Mouse (Mus musculus) kidney, postnatal 0 days (tissue): ENCODE measurements around the gene Tmem63b. TPM values are rescaled to one million over a fixed set of nuclear protein-coding genes. Genes with fewer than 3 reads are reported as not detected.

Experiments used
- ATAC-seq: fragments of 200-750 bp; cut with Nextera tagmentation; replicated peaks from 2 replicates; pipeline ENCODE4 v1.8.0; 2017; ENCODE audit warnings: low read depth, moderate number of reproducible peaks, moderate TSS enrichment, moderate library complexity; ENCODE audit not compliant: low FRiP score
- DNase-seq: peaks from one replicate; pipeline ENCODE4 v3.0.0-alpha.2; 2016; ENCODE audit warnings: low spot score
- H3K27ac ChIP-seq: fragments of 300-500 bp; sonication (generic); 2 replicates; pipeline ENCODE4 v1.5.1; 2014; ENCODE audit warnings: mild to moderate bottlenecking
- H3K27me3 ChIP-seq: fragments of 300-500 bp; sonication (generic); 2 replicates; pipeline ENCODE4 v1.6.1; 2014; ENCODE audit warnings: low read length, mixed read lengths; ENCODE audit not compliant: insufficient read depth
- H3K36me3 ChIP-seq: fragments of 300-500 bp; sonication (generic); 2 replicates; pipeline ENCODE4 v1.6.1; 2014; ENCODE audit warnings: low read length, mixed read lengths; ENCODE audit not compliant: insufficient read depth
- H3K4me1 ChIP-seq: fragments of 300-500 bp; sonication (generic); replicated peaks from 2 replicates; pipeline ENCODE4 v1.6.1; 2014; ENCODE audit warnings: antibody characterized with exemption, low read length, mixed read lengths; ENCODE audit not compliant: insufficient read depth
- H3K4me2 ChIP-seq: fragments of 300-500 bp; sonication (generic); 2 replicates; pipeline ENCODE4 v1.6.1; 2014; ENCODE audit warnings: mild to moderate bottlenecking, low read length, moderate library complexity, mixed read lengths
- H3K4me3 ChIP-seq: fragments of 300-500 bp; sonication (generic); replicated peaks from 2 replicates; pipeline ENCODE4 v1.5.1; 2014; ENCODE audit warnings: low read depth, low read length
- H3K9ac ChIP-seq: fragments of 300-500 bp; sonication (generic); 2 replicates; pipeline ENCODE4 v1.6.1; 2014; ENCODE audit warnings: low read depth, low read length
- H3K9me3 ChIP-seq: fragments of 300-500 bp; sonication (generic); replicated peaks from 2 replicates; pipeline ENCODE4 v1.6.1; 2016; ENCODE audit warnings: low read length, inconsistent platforms, mixed read lengths
- CTCF ChIP-seq: IDR thresholded peaks from 2 replicates; pipeline ENCODE4 v1.5.1; 2016; ENCODE audit warnings: antibody characterized with exemption, low read depth, mild to moderate bottlenecking, moderate library complexity
- WGBS: fragments of 180-500 bp; shearing (Covaris S2); extraction: QIAGEN DNeasy Blood & Tissue Kit; methylation state at CpG from one replicate; pipeline ENCODE4 v1.1.7; 2014; 5-methylcytosine and 5-hydroxymethylcytosine counted together
- polyA plus RNA-seq: library from polyadenylated mRNA; unstranded; fragments of >200 nt; fragmentation: Nextera tagmentation; extraction: Ambion mirVana; gene quantifications from 2 replicates; pipeline ENCODE4 v1.2.1, GENCODE M21; 2015

Tmem63b gene
- polyA plus RNA-seq, 1 experiment from 2014 or later = 29.6 TPM

DNA sequence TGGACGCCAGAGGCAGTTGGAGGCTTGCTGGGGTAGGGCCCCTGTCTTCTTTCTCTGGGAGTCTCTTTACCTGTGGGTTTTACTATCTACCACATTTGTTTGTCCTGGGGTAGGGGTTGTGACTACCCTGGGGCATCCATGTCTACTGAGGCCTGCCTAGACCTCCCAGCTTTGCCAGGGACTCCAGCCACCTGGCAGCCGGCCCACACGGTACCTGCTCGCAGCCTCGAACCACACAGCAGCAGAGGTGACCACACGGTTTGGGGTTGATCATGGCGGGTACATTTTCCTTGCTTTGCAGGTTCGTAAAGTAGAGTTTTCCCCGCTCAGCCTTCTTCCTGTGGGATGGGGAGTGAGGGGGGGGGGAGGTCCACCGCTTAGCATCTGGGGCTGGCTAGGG lies 19.2 kb downstream of the Tmem63b start:
- peaks cover 46% of the 10 kb centered on the region for H3K36me3 ChIP-seq
- no peak for DNase-seq

DNA sequence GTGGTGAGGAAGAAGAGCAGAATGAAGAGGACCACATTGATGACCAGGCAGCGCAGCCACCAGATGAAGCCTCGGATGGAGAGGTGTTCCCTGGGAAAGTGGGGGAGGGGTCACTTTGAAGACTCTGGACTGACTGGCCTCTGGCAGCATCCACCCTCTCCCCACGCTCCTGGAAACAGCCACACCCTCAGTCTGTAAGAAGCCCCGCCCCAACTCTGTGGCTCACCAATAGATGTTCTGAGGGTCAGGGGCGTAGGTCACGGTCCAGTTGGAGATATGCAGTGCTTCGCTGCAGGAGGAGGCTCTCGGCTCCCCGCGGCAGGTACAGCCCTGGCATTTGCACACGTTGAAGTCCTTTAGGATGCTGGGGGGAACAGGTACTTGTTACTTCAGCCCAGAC lies 20.6 kb downstream of the Tmem63b start:
- Histone ChIP-seq H3K27me3 (no peaks in the 10 kb centered on the region), H3K4me3 (no peak overlapping the region), H3K36me3 (peaks cover 43% of the 10 kb centered on the region), H3K27ac (no peak overlapping the region), H3K4me2 (no peak overlapping the region), H3K4me1 (no peaks in the 10 kb centered on the region; the same call in 1 of the 2 replicates), H3K9me3 (no peaks in the 10 kb centered on the region), H3K9ac (no peak overlapping the region)
- no peak for TF ChIP-seq CTCF
- no peak for ATAC-seq
- 80% methylated on average over 11 of the region's 11 CpGs for WGBS
- DNase-seq = no peak

More for the DNA sequence above, 19.2 kb downstream of the Tmem63b start:
- Histone ChIP-seq H3K9ac (no peak overlapping the region), H3K27me3 (no peaks in the 10 kb centered on the region), H3K27ac (no peak overlapping the region), H3K4me1 (no peaks in the 10 kb centered on the region), H3K4me3 (no peak overlapping the region), H3K4me2 (no peak overlapping the region), H3K9me3 (no peaks in the 10 kb centered on the region)
- TF ChIP-seq CTCF = no peak
- no peak for ATAC-seq
- WGBS = 86% methylated on average over 10 of the region's 10 CpGs

DNA sequence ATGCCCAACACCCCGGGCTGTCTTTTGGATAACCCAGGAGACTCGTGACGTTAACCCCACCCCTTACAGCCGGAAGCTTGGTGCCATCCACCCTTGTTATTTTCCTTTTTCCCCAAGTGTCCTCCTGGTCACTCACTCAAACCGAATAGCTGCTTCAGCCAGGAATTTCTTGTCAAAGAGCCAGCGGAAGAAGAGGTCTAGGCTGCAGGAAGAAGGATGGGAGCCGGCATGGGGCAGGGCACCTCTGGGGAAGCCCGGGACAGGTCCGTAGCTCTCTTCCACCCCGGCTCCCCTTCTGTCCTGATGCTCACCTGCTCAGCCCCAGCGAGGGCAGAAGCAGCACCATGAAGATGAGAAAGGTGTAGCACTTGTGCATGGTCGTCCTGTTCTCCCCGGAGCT lies 22.1 kb downstream of the Tmem63b start:
- no peak for TF ChIP-seq CTCF
- Histone ChIP-seq H3K27me3 (no peaks in the 10 kb centered on the region), H3K4me3 (no peak overlapping the region), H3K4me2 (no peak overlapping the region), H3K36me3 (peaks cover 31% of the 10 kb centered on the region), H3K9me3 (no peaks in the 10 kb centered on the region), H3K9ac (no peak overlapping the region), H3K4me1 (no peaks in the 10 kb centered on the region; the same call in 1 of the 2 replicates), H3K27ac (no peak overlapping the region)
- 91% methylated on average over 13 of the region's 13 CpGs for WGBS
- DNase-seq (no peak), ATAC-seq (no peak)

DNA sequence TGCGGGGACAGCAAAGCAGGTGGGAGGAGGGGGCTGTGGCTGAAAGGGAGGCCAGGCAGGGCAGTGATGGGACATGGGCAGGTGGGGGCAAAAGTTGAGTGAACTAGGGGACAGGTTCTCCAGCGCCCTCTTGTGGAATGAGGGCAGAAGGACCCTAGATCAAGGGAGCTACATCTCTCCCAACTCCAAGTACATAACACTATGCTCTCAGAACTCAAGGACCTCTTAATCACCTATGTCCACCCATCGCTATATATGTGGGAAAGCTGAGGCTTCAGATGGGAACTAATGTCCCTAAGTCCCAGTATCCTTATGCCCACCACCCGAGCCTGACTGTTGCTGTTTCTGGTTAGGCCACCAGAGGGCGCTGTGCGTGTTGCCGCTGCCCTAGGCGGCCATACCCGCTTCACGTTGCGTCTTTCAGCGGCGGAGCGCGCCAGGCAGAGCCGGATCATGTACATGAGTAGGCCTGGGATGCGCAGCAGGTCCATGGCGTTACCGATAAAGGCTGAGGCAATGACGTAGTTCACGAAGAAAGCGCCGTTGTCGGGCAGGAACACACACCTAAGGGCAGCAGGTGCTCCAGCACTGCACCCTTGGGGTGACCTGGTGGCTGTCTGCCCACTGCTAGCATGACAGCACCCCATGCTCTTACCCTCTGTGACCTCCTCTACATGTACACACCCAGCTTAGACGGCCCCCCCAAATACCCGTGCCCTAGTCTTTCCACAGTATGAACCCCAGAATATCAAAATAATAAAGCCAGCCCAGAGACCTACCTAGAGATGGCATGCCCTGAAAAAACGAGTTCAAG lies 23.4 kb downstream of the Tmem63b start:
- no peaks in the 10 kb centered on the region for H3K9me3 ChIP-seq
- H3K4me2 ChIP-seq = peak overlapping the region; percentile 41; the same call in 1 of the 2 replicates
- DNase-seq (peak; percentile 73), ATAC-seq (peak; percentile 62)
- H3K36me3 ChIP-seq = peaks cover 31% of the 10 kb centered on the region
- no peak overlapping the region for H3K4me3 ChIP-seq
- no peak overlapping the region for H3K27ac ChIP-seq
- H3K4me1 ChIP-seq = no peaks in the 10 kb centered on the region; the same call in 1 of the 2 replicates
- no peaks in the 10 kb centered on the region for H3K27me3 ChIP-seq
- no peak overlapping the region for H3K9ac ChIP-seq
- peak; percentile 97 for TF ChIP-seq CTCF
- WGBS = 35% methylated on average over 27 of the region's 27 CpGs

DNA sequence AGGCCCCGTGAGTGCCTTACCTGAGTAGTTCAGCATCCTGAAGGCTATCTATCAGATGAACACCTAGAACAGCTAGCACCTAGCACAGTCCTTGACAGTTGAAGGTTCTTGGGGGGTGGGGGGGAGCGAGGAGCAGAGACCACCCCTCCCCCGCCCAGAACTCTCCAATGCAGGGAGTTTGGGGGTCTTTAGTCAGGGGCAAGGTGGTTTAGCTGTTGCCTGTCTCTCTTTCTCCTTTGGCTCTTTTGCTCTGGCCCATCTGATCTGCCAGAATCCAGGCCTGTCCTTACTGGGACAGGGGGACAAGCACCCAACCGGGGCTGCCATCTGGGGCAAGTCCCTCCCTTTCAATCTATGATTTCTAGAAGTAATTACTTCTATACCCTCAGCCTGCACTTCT lies 27.5 kb downstream of the Tmem63b start, which contains the start of gene Capn11:
Gene Capn11, minus strand, starts transcription at position 101 of the 400 bp plus-strand sequence.
- no peak for ATAC-seq
- 0 out of 2 replicates have a peak, but pooled peaks cover 3% of the 10 kb centered on the region for H3K36me3 ChIP-seq
- no peak for DNase-seq
- H3K4me1 ChIP-seq = no peaks in the 10 kb centered on the region; the same call in 1 of the 2 replicates
- TF ChIP-seq CTCF = no peak
- H3K4me2 ChIP-seq = no peak within 1 kb of the TSS
- no peak within 1 kb of the TSS for H3K9ac ChIP-seq
- no peak within 1 kb of the TSS for H3K4me3 ChIP-seq
- no peaks in the 10 kb centered on the region for H3K9me3 ChIP-seq
- no peak within 1 kb of the TSS for H3K27ac ChIP-seq
- 91% methylated on average over 4 of the region's 4 CpGs for WGBS
- no peaks in the 10 kb centered on the region for H3K27me3 ChIP-seq

DNA sequence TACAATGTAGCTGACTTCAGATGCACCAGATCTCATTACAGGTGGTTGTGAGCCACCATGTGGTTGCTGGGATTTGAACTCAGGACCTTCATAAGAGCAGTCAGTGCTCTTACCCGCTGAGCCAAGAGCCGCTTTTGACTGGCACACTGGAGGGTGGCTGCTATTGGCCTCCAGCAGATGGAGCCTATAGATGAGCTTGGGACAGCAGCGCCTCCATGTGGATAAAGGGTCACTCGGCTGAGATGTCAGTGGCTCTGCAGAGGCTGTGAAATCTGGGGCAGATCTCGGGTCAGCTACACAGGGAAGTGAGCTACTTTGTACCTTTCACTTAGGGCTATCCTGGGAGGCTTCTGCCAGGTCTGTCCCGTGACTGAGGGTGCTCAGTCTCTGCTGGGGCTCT lies 30.9 kb downstream of the Tmem63b start:
- TF ChIP-seq CTCF = peak; percentile 54
- Histone ChIP-seq H3K9me3 (no peaks in the 10 kb centered on the region), H3K36me3 (no peaks in the 10 kb centered on the region), H3K9ac (no peak overlapping the region), H3K27ac (no peak overlapping the region), H3K27me3 (no peaks in the 10 kb centered on the region), H3K4me2 (no peak overlapping the region), H3K4me1 (no peaks in the 10 kb centered on the region; the same call in 1 of the 2 replicates), H3K4me3 (no peak overlapping the region)
- DNase-seq (peak; percentile 42), ATAC-seq (no peak)
- 28% methylated on average over 6 of the region's 6 CpGs for WGBS
